Mouse (Mus musculus): Measurements from ENCODE around the gene Adh6b. TPM values are rescaled to one million over a fixed set of nuclear protein-coding genes. Genes with fewer than 3 reads are reported as not detected.

The Adh6b gene
- not detected in 2 replicates for polyA plus RNA-seq (2012; rRNA removed)

DNA sequence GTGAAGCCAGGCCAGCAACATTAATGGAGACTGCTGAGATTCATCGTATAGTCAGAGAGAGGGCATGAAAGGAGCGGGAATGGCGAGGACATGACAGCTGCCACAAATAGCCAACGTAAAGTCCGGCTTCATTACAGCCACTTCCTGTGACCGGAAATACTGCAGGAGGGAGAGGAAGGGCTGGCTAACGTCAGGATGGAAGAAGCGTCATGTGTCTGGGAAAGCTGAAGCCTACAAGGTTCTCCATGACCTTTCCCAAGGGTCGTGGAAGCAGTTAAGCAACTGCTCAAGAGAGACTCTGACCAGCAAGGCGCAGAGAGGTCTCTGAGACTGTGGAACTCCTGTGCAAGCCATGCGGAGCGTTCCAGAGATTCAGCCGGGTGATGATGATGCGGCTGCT, at the start of gene Adh6b:
Adh6b (plus strand) TSS at position 305 of the 400 bp plus-strand sequence.
- WGBS = 81% methylated on average over 14 of the region's 14 CpGs
- peaks cover 3% of the 10 kb centered on the region; the same call in 1 of the 2 replicates for H3K4me1 ChIP-seq (ENCODE audit: control insufficient read depth, insufficient read depth, insufficient read length, low read length)
- no peaks in the 10 kb centered on the region for H3K27me3 ChIP-seq (ENCODE audit: control insufficient read depth, insufficient read depth, low read length)
- no peaks in the 10 kb centered on the region for H3K36me3 ChIP-seq (ENCODE audit: control insufficient read depth, insufficient read depth, low read length)
- H3K4me3 ChIP-seq (ENCODE audit: low read depth, low read length) = no peak within 1 kb of the TSS
- TF ChIP-seq POLR2A (IDR thresholded peaks at IDR 0.05; ENCODE audit: low read depth, low read length) = no peak
- TF ChIP-seq CTCF (IDR thresholded peaks at IDR 0.05; ENCODE audit: extremely low read depth, insufficient read length, insufficient replicate concordance, low read depth, low read length) = no peak
- no peak within 1 kb of the TSS for H3K27ac ChIP-seq (ENCODE audit: insufficient read depth, low read depth, low read length)

DNA sequence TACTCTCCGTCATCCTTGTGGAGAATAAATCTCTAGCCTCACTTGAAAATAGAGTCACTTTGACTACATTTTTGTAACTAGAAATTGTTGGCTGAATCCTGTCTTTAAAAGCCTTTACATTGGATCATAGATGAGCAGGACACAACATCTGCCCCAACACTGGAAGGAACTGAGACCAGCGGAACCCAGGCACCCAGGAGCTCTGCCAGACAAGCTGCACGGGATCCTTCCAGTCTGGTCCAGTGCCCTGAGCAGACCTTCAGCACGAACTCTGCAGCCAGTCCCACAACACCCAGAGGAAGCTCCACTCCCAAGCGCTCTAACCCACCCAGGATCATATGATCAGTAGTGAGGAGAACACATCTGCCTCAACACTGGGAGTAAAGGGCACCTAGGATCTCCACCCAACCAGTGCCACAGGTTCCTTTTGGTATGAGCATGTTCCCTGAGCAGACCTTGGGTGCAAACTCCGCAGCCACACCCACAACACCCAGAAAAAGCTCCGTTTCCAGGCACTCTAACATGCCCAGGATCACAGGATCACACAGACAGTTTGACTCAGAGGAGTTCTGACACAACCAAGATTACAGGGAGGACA, 48.2 kb upstream of the Adh6b start:
- Histone ChIP-seq H3K27me3 (ENCODE audit: control insufficient read depth, insufficient read depth, low read length) (no peaks in the 10 kb centered on the region), H3K27ac (ENCODE audit: insufficient read depth, low read depth, low read length) (peak overlapping the region; percentile 87; the same call in 1 of the 2 replicates), H3K4me3 (ENCODE audit: low read depth, low read length) (no peak overlapping the region), H3K4me1 (ENCODE audit: control insufficient read depth, insufficient read depth, insufficient read length, low read length) (no peaks in the 10 kb centered on the region; the same call in 1 of the 2 replicates), H3K36me3 (ENCODE audit: control insufficient read depth, insufficient read depth, low read length) (peaks cover 23% of the 10 kb centered on the region)
- 49% methylated on average over 7 of the region's 7 CpGs for WGBS
- TF ChIP-seq CTCF (IDR thresholded peaks at IDR 0.05; ENCODE audit: extremely low read depth, insufficient read length, insufficient replicate concordance, low read depth, low read length) (no peak), POLR2A (IDR thresholded peaks at IDR 0.05; ENCODE audit: low read depth, low read length) (peak; percentile 17; the same call in 1 of the 2 replicates)

DNA sequence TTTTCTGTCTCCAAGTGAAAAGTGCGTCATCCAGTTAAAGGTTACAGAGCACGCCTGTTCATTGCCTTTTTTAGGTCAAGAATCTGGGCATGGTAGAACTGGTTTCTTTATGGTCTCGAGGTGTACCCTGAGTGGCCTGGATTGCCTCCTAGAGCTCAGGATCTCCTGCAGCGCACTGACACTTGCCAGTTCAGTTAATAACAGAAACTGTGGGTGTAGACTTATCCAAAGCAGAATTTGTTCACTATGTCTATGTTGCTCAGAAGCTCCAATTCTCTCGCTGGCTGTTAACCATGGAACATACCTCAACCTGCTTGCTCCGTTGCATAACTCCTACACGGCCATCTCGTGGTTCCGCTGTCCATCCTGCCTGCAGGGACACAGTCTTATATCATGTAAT, 41.4 kb upstream of the Adh6b start:
- no peaks in the 10 kb centered on the region for H3K27me3 ChIP-seq (ENCODE audit: control insufficient read depth, insufficient read depth, low read length)
- peaks cover 6% of the 10 kb centered on the region; the same call in 1 of the 2 replicates for H3K4me1 ChIP-seq (ENCODE audit: control insufficient read depth, insufficient read depth, insufficient read length, low read length)
- no peaks in the 10 kb centered on the region for H3K36me3 ChIP-seq (ENCODE audit: control insufficient read depth, insufficient read depth, low read length)
- H3K4me3 ChIP-seq (ENCODE audit: low read depth, low read length) = no peak overlapping the region
- 91% methylated on average over 9 of the region's 9 CpGs for WGBS
- no peak for TF ChIP-seq POLR2A (IDR thresholded peaks at IDR 0.05; ENCODE audit: low read depth, low read length)
- TF ChIP-seq CTCF (IDR thresholded peaks at IDR 0.05; ENCODE audit: extremely low read depth, insufficient read length, insufficient replicate concordance, low read depth, low read length) = no peak
- H3K27ac ChIP-seq (ENCODE audit: insufficient read depth, low read depth, low read length) = no peak overlapping the region

DNA sequence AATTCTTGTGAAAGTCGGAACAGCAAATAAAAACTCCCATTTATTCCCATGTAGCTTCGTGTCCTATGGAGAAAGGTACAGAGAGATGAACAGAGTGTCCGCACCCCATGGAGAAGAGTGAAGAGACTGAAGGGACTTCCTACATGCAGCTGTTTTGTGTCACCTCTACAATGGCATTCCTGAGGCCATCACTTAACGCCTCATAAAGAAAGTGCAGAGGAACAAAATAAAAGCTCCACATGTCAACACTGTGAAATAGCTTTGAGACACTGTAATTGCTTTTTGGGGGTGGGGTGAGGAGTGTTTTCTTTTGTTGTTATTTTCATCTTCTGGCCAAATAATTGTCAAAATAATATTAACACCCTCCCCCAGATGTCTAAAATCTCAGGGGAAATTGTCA, 38.9 kb upstream of the Adh6b start:
- H3K27me3 ChIP-seq (ENCODE audit: control insufficient read depth, insufficient read depth, low read length) = no peaks in the 10 kb centered on the region
- H3K4me1 ChIP-seq (ENCODE audit: control insufficient read depth, insufficient read depth, insufficient read length, low read length) = peaks cover 16% of the 10 kb centered on the region; the same call in 1 of the 2 replicates
- WGBS = 92% methylated on average over 4 of the region's 4 CpGs
- no peaks in the 10 kb centered on the region for H3K36me3 ChIP-seq (ENCODE audit: control insufficient read depth, insufficient read depth, low read length)
- H3K27ac ChIP-seq (ENCODE audit: insufficient read depth, low read depth, low read length) = no peak overlapping the region
- no peak overlapping the region for H3K4me3 ChIP-seq (ENCODE audit: low read depth, low read length)
- TF ChIP-seq CTCF (IDR thresholded peaks at IDR 0.05; ENCODE audit: extremely low read depth, insufficient read length, insufficient replicate concordance, low read depth, low read length) (no peak), POLR2A (IDR thresholded peaks at IDR 0.05; ENCODE audit: low read depth, low read length) (no peak)

DNA sequence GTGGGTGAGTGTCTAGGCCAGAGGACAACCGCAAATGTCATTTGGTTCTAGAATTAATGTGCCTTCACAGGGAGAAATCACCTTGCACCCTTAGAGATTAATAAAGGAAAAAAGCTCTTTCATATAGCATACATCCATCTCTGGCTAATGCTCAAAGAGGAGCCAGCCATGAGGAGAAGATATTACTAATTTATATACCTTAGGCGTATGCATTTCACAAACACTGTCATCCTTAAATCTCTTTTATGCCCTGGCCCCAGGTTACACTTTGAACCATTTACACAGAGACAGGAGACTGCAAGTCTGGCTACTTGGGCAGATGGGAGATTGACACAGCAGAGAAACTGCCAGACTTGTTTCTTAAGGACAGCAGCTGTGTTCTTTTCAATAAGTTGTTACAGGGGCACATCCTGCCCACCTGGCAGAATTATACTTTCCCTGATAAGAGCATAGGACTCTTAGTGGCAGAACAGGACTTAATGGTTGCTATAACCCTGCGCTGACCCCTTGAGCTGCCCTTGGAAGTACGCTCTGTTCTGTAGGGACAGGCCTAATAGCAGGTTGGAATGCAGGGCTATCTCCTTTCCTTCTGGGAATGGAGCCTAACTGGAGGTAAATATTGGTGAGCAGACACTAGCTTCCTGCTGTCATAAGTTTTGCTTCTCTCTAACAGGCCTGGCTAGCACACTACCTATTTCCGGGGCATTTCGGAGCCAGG, 37.6 kb upstream of the Adh6b start:
- H3K36me3 ChIP-seq (ENCODE audit: control insufficient read depth, insufficient read depth, low read length) = no peaks in the 10 kb centered on the region
- H3K27me3 ChIP-seq (ENCODE audit: control insufficient read depth, insufficient read depth, low read length) = no peaks in the 10 kb centered on the region
- 0 out of 2 replicates have a peak overlapping the region, but pooled peaks have one; percentile 1 for H3K27ac ChIP-seq (ENCODE audit: insufficient read depth, low read depth, low read length)
- TF ChIP-seq POLR2A (IDR thresholded peaks at IDR 0.05; ENCODE audit: low read depth, low read length) (no peak), CTCF (IDR thresholded peaks at IDR 0.05; ENCODE audit: extremely low read depth, insufficient read length, insufficient replicate concordance, low read depth, low read length) (no peak)
- H3K4me1 ChIP-seq (ENCODE audit: control insufficient read depth, insufficient read depth, insufficient read length, low read length) = peaks cover 16% of the 10 kb centered on the region; the same call in 1 of the 2 replicates
- 29% methylated on average over 6 of the region's 6 CpGs for WGBS
- H3K4me3 ChIP-seq (ENCODE audit: low read depth, low read length) = no peak overlapping the region

DNA sequence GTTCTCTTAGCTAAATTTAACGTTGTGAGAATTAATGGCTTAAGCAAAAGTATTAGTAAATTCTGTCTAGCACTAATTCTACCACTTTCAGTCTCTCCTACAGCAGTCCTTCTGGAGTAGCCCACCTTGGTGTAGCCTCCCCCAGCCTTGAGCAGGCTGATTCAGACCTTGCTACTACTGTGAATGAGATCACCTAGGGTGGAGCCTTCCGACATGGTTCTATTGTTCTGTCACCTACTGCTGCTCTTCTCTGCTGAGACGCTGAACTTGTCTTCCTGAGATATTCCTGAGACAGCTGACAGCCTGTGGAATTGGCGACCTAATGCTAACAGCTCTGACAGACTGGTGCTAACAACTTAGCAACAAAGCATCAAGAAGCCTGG, 37.1 kb upstream of the Adh6b start:
- Histone ChIP-seq H3K36me3 (ENCODE audit: control insufficient read depth, insufficient read depth, low read length) (no peaks in the 10 kb centered on the region), H3K27me3 (ENCODE audit: control insufficient read depth, insufficient read depth, low read length) (no peaks in the 10 kb centered on the region), H3K4me3 (ENCODE audit: low read depth, low read length) (no peak overlapping the region), H3K4me1 (ENCODE audit: control insufficient read depth, insufficient read depth, insufficient read length, low read length) (peaks cover 19% of the 10 kb centered on the region; the same call in 1 of the 2 replicates), H3K27ac (ENCODE audit: insufficient read depth, low read depth, low read length) (0 out of 2 replicates have a peak overlapping the region, but pooled peaks have one; percentile 1)
- WGBS = 36% methylated on average over 4 of the region's 4 CpGs
- no peak for TF ChIP-seq CTCF (IDR thresholded peaks at IDR 0.05; ENCODE audit: extremely low read depth, insufficient read length, insufficient replicate concordance, low read depth, low read length)
- TF ChIP-seq POLR2A (IDR thresholded peaks at IDR 0.05; ENCODE audit: low read depth, low read length) = no peak

All from small intestine, adult 2 months (tissue).